Mouse (Mus musculus): Measurements from ENCODE around the gene Bud31.

DNA sequence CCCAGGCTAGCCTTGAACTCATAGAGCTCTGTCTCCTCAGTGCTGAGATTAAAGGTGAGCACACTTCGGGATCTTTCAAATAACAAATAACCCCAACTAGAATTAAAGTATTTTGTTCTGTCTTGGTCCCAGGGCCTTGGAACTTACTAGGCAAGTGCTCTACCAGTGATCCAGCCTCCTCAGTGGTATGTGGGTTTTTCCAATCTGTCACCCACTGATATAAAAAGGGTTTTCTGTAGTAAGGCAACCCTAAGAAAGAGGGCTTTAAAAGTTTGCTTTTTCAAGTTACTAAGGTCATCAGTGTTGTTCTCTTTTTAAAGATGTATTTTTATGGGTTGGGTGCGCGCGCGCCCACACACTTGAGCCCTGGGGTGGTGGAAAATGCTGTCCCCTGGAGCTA, 24.4 kb upstream of the Bud31 start:
- TF ChIP-seq CTCF (IDR thresholded peaks at IDR 0.05; ENCODE audit: borderline replicate concordance, extremely low read depth, insufficient read depth, insufficient read length), result no peak
- no peak for TF ChIP-seq POLR2A (IDR thresholded peaks at IDR 0.05; ENCODE audit: borderline replicate concordance, extremely low read depth, insufficient read depth, insufficient read length, poor library complexity, severe bottlenecking)
